Mouse (Mus musculus) intestine, embryonic 16.5 days (tissue): ENCODE measurements around the gene Kcna5. TPM values are rescaled to one million over a fixed set of nuclear protein-coding genes. Genes with fewer than 3 reads are reported as not detected.

Experiments used
- ATAC-seq: fragments of 200-750 bp; cut with Nextera tagmentation; 2 replicates; pipeline ENCODE4 v1.8.0; 2017; ENCODE audit warnings: moderate TSS enrichment, moderate library complexity
- H3K27ac ChIP-seq: fragments of 300-500 bp; sonication (generic); 2 replicates; pipeline ENCODE4 v1.5.1; 2014; ENCODE audit warnings: mild to moderate bottlenecking, low read length
- H3K27me3 ChIP-seq: fragments of 300-500 bp; sonication (generic); replicated peaks from 2 replicates; pipeline ENCODE4 v1.6.1; 2014; ENCODE audit warnings: low read length, control low read depth, mixed read lengths; ENCODE audit not compliant: control insufficient read depth, insufficient read depth
- H3K36me3 ChIP-seq: fragments of 300-500 bp; sonication (generic); 2 replicates; pipeline ENCODE4 v1.6.1; 2014; ENCODE audit warnings: low read length, control low read depth; ENCODE audit not compliant: control insufficient read depth, insufficient read depth
- H3K4me1 ChIP-seq: fragments of 300-500 bp; sonication (generic); 2 replicates; pipeline ENCODE4 v1.6.1; 2014; ENCODE audit warnings: low read length, control low read depth, mixed read lengths; ENCODE audit not compliant: control insufficient read depth, insufficient read depth
- H3K4me2 ChIP-seq: fragments of 300-500 bp; sonication (generic); 2 replicates; pipeline ENCODE4 v1.6.1; 2014; ENCODE audit warnings: low read depth, low read length, control low read depth
- H3K4me3 ChIP-seq: fragments of 300-500 bp; sonication (generic); 2 replicates; pipeline ENCODE4 v1.5.1; 2014; ENCODE audit warnings: mild to moderate bottlenecking, low read length
- H3K9ac ChIP-seq: fragments of 300-500 bp; sonication (generic); 2 replicates; pipeline ENCODE4 v1.6.1; 2014; ENCODE audit warnings: low read depth, low read length
- H3K9me3 ChIP-seq: fragments of 300-500 bp; sonication (generic); 2 replicates; pipeline ENCODE4 v1.6.1; 2016; ENCODE audit warnings: low read length, control low read depth; ENCODE audit not compliant: control insufficient read depth
- WGBS: fragments of 180-500 bp; shearing (Covaris S2); extraction: QIAGEN DNeasy Blood & Tissue Kit; methylation state at CpG from one replicate; pipeline ENCODE4 v1.1.7; 2014; 5-methylcytosine and 5-hydroxymethylcytosine counted together
- polyA plus RNA-seq: library from polyadenylated mRNA; unstranded; fragments of >200 nt; fragmentation: Nextera tagmentation; extraction: Ambion mirVana; gene quantifications from 2 replicates; pipeline ENCODE4 v1.2.1, GENCODE M21; 2015

The Kcna5 gene
- polyA plus RNA-seq, 1 experiment from 2014 or later = 7.6 TPM

- no peaks in the 10 kb centered on the region for H3K4me1 ChIP-seq
- ATAC-seq = peak; percentile 43; the same call in 1 of the 2 replicates
- H3K4me3 ChIP-seq = no peak overlapping the region
- H3K27ac ChIP-seq = no peak overlapping the region
- whole genome bisulfite sequencing = 35% methylated on average over 10 of the region's 10 CpGs
- H3K36me3 ChIP-seq = no peaks in the 10 kb centered on the region
- no peaks in the 10 kb centered on the region for H3K9me3 ChIP-seq
- no peak overlapping the region for H3K9ac ChIP-seq
- no peaks in the 10 kb centered on the region for H3K27me3 ChIP-seq
- H3K4me2 ChIP-seq = no peak overlapping the region
Measured at GRCm38 (mm10) chr6:126514720-126515119, 20.5 kb downstream of the Kcna5 start.

GRCm38 (mm10) chr6:126513714-126514248 lies 21.4 kb downstream of the Kcna5 start:
- Histone ChIP-seq H3K4me1 (no peaks in the 10 kb centered on the region), H3K9ac (no peak overlapping the region), H3K4me2 (no peak overlapping the region), H3K27me3 (no peaks in the 10 kb centered on the region), H3K9me3 (no peaks in the 10 kb centered on the region), H3K27ac (no peak overlapping the region), H3K36me3 (no peaks in the 10 kb centered on the region), H3K4me3 (no peak overlapping the region)
- ATAC-seq = peak; percentile 84
- 70% methylated on average over 3 of the region's 3 CpGs for WGBS

GRCm38 (mm10) chr6:126513154-126513553 lies 22.1 kb downstream of the Kcna5 start:
- WGBS = 87% methylated on average over 3 of the region's 3 CpGs
- Histone ChIP-seq H3K27ac (no peak overlapping the region), H3K4me2 (no peak overlapping the region), H3K4me3 (no peak overlapping the region), H3K4me1 (no peaks in the 10 kb centered on the region), H3K36me3 (no peaks in the 10 kb centered on the region), H3K27me3 (no peaks in the 10 kb centered on the region), H3K9ac (no peak overlapping the region), H3K9me3 (no peaks in the 10 kb centered on the region)
- no peak for ATAC-seq

- Histone ChIP-seq H3K4me1 (no peaks in the 10 kb centered on the region), H3K4me2 (no peak overlapping the region), H3K36me3 (no peaks in the 10 kb centered on the region), H3K27me3 (no peaks in the 10 kb centered on the region), H3K9me3 (no peaks in the 10 kb centered on the region), H3K9ac (no peak overlapping the region), H3K27ac (no peak overlapping the region), H3K4me3 (no peak overlapping the region)
- WGBS = 77% methylated on average over 6 of the region's 6 CpGs
- no peak for ATAC-seq
Measured at GRCm38 (mm10) chr6:126508671-126509070, 26.5 kb downstream of the Kcna5 start.

GRCm38 (mm10) chr6:126503920-126504319 lies 31.3 kb downstream of the Kcna5 start:
- ATAC-seq = no peak
- 76% methylated on average over 8 of the region's 8 CpGs for WGBS

GRCm38 (mm10) chr6:126502691-126503301 lies 32.4 kb downstream of the Kcna5 start:
- 45% methylated on average over 9 of the region's 9 CpGs for WGBS
- no peak overlapping the region for H3K4me3 ChIP-seq
- no peak overlapping the region for H3K4me2 ChIP-seq
- no peak overlapping the region for H3K9ac ChIP-seq
- peaks cover 3% of the 10 kb centered on the region; the same call in 1 of the 2 replicates for H3K9me3 ChIP-seq
- no peak for ATAC-seq
- no peak overlapping the region for H3K27ac ChIP-seq
- no peaks in the 10 kb centered on the region for H3K27me3 ChIP-seq
- H3K4me1 ChIP-seq = no peaks in the 10 kb centered on the region
- no peaks in the 10 kb centered on the region for H3K36me3 ChIP-seq

More at GRCm38 (mm10) chr6:126503920-126504319, 31.3 kb downstream of the Kcna5 start:
- H3K4me2 ChIP-seq = no peak overlapping the region
- no peak overlapping the region for H3K4me3 ChIP-seq
- H3K9ac ChIP-seq = no peak overlapping the region
- H3K36me3 ChIP-seq = no peaks in the 10 kb centered on the region
- H3K27ac ChIP-seq = no peak overlapping the region
- no peaks in the 10 kb centered on the region for H3K4me1 ChIP-seq
- no peaks in the 10 kb centered on the region for H3K27me3 ChIP-seq
- peaks cover 3% of the 10 kb centered on the region; the same call in 1 of the 2 replicates for H3K9me3 ChIP-seq

- H3K4me3 ChIP-seq = no peak overlapping the region
- 89% methylated on average over 6 of the region's 6 CpGs for WGBS
- no peaks in the 10 kb centered on the region for H3K27me3 ChIP-seq
- no peak overlapping the region for H3K9ac ChIP-seq
- no peak overlapping the region for H3K4me2 ChIP-seq
- H3K27ac ChIP-seq = no peak overlapping the region
- no peaks in the 10 kb centered on the region for H3K36me3 ChIP-seq
- ATAC-seq = no peak
- no peaks in the 10 kb centered on the region for H3K4me1 ChIP-seq
- H3K9me3 ChIP-seq = peaks cover 3% of the 10 kb centered on the region; the same call in 1 of the 2 replicates
Measured at GRCm38 (mm10) chr6:126500985-126501384, 34.2 kb downstream of the Kcna5 start.

- WGBS = 19% methylated on average over 8 of the region's 8 CpGs
- no peak overlapping the region for H3K4me2 ChIP-seq
- H3K4me3 ChIP-seq = no peak overlapping the region
- H3K4me1 ChIP-seq = no peaks in the 10 kb centered on the region
- no peak overlapping the region for H3K27ac ChIP-seq
- no peaks in the 10 kb centered on the region for H3K36me3 ChIP-seq
- peaks cover 3% of the 10 kb centered on the region; the same call in 1 of the 2 replicates for H3K9me3 ChIP-seq
- no peak for ATAC-seq
- no peak overlapping the region for H3K9ac ChIP-seq
- no peaks in the 10 kb centered on the region for H3K27me3 ChIP-seq
Measured at GRCm38 (mm10) chr6:126500088-126500487, 35.1 kb downstream of the Kcna5 start.

- no peak overlapping the region for H3K27ac ChIP-seq
- H3K4me3 ChIP-seq = no peak overlapping the region
- H3K9ac ChIP-seq = no peak overlapping the region
- H3K9me3 ChIP-seq = peaks cover 3% of the 10 kb centered on the region; the same call in 1 of the 2 replicates
- 0 out of 2 replicates have a peak, but pooled peaks have one; percentile 40 for ATAC-seq
- H3K36me3 ChIP-seq = no peaks in the 10 kb centered on the region
- no peaks in the 10 kb centered on the region for H3K4me1 ChIP-seq
- 52% methylated on average over 5 of the region's 5 CpGs for WGBS
- H3K4me2 ChIP-seq = no peak overlapping the region
- no peaks in the 10 kb centered on the region for H3K27me3 ChIP-seq
Measured at GRCm38 (mm10) chr6:126497878-126498277, 37.3 kb downstream of the Kcna5 start.
